Mouse (Mus musculus) hindbrain, embryonic 10.5 days (tissue): ENCODE measurements around the gene Neto2. TPM values are rescaled to one million over a fixed set of nuclear protein-coding genes. Genes with fewer than 3 reads are reported as not detected.

Experiments
- DNase-seq: peaks from one replicate; pipeline ENCODE4 v3.0.0-alpha.2; 2017; ENCODE audit warnings: low spot score
- H3K27ac ChIP-seq: fragments of 300-500 bp; sonication (generic); 2 replicates; pipeline ENCODE4 v1.5.1; 2016; ENCODE audit warnings: mild to moderate bottlenecking, moderate library complexity
- H3K27me3 ChIP-seq: fragments of 300-500 bp; sonication (generic); 2 replicates; pipeline ENCODE4 v1.6.1; 2016; ENCODE audit warnings: mild to moderate bottlenecking; ENCODE audit not compliant: poor library complexity, insufficient read depth, severe bottlenecking
- H3K36me3 ChIP-seq: fragments of 300-500 bp; sonication (generic); 2 replicates; pipeline ENCODE4 v1.6.1; 2016; ENCODE audit warnings: mild to moderate bottlenecking, moderate library complexity
- H3K4me1 ChIP-seq: fragments of 300-500 bp; sonication (generic); replicated peaks from 2 replicates; pipeline ENCODE4 v1.6.1; 2016; ENCODE audit warnings: mild to moderate bottlenecking
- H3K4me3 ChIP-seq: fragments of 300-500 bp; sonication (generic); 2 replicates; pipeline ENCODE4 v1.5.1; 2016; ENCODE audit warnings: mild to moderate bottlenecking, moderate library complexity
- H3K9me3 ChIP-seq: fragments of 300-500 bp; sonication (generic); 2 replicates; pipeline ENCODE4 v1.6.1; 2016; ENCODE audit warnings: mild to moderate bottlenecking, moderate library complexity
- WGBS: fragments of 180-500 bp; shearing (Covaris S2); methylation state at CpG from one replicate; pipeline ENCODE4 v1.1.7; 2016; 5-methylcytosine and 5-hydroxymethylcytosine counted together
- polyA plus RNA-seq: library from polyadenylated mRNA; unstranded; fragments of >200 nt; fragmentation: Nextera tagmentation; extraction: Ambion mirVana; gene quantifications from 2 replicates; pipeline ENCODE4 v1.2.1, GENCODE M21; 2016

The Neto2 gene
- polyA plus RNA-seq, 1 experiment from 2014 or later = 17.9 TPM

- no peak overlapping the region for H3K4me3 ChIP-seq
- H3K4me1 ChIP-seq = peaks cover 8% of the 10 kb centered on the region; the same call in 1 of the 2 replicates
- 65% methylated on average over 6 of the region's 6 CpGs for WGBS
- H3K36me3 ChIP-seq = no peaks in the 10 kb centered on the region
- H3K27me3 ChIP-seq = no peaks in the 10 kb centered on the region
- no peak overlapping the region for H3K27ac ChIP-seq
- DNase-seq = no peak
- no peaks in the 10 kb centered on the region for H3K9me3 ChIP-seq
Observed at GRCm38 (mm10) chr8:85595391-85595790, 105.3 kb downstream of the Neto2 start.

- Histone ChIP-seq H3K27ac (no peak overlapping the region), H3K4me1 (peaks cover 8% of the 10 kb centered on the region; the same call in 1 of the 2 replicates), H3K9me3 (no peaks in the 10 kb centered on the region), H3K4me3 (no peak overlapping the region), H3K36me3 (no peaks in the 10 kb centered on the region), H3K27me3 (no peaks in the 10 kb centered on the region)
- DNase-seq = no peak
- WGBS = 58% methylated on average over 3 of the region's 3 CpGs
Observed at GRCm38 (mm10) chr8:85594983-85595382, 105.7 kb downstream of the Neto2 start.

GRCm38 (mm10) chr8:85593324-85593723, 107.4 kb downstream of the Neto2 start:
- WGBS = 94% methylated on average over 3 of the region's 3 CpGs
- Histone ChIP-seq H3K4me1 (peaks cover 8% of the 10 kb centered on the region; the same call in 1 of the 2 replicates), H3K4me3 (no peak overlapping the region), H3K27ac (no peak overlapping the region), H3K36me3 (no peaks in the 10 kb centered on the region), H3K9me3 (no peaks in the 10 kb centered on the region), H3K27me3 (no peaks in the 10 kb centered on the region)
- DNase-seq = no peak

DNA sequence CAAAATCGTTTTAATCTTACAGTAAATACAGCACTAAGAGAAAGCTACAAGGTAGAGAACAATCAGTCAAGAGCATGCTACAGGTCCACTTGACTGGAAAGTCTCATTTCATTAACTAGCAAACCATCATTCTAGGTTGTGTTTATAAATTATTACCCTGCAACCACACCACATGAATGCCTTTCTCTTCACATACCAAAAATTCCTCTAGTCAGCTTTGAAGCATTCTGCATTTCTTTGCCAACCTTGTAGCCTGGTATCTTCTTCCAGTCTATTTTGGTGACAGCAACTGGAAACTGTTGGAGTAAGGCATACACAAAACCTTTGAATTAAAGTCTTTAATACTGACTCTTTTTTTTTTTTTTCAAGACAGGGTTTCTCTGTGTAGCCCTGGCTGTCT, 109.2 kb downstream of the Neto2 start:
- H3K27ac ChIP-seq = no peak overlapping the region
- 91% methylated on average over 1 of the region's 1 CpGs for WGBS
- H3K27me3 ChIP-seq = no peaks in the 10 kb centered on the region
- H3K4me1 ChIP-seq = peaks cover 8% of the 10 kb centered on the region; the same call in 1 of the 2 replicates
- H3K4me3 ChIP-seq = no peak overlapping the region
- DNase-seq = no peak
- H3K36me3 ChIP-seq = no peaks in the 10 kb centered on the region
- no peaks in the 10 kb centered on the region for H3K9me3 ChIP-seq

- H3K36me3 ChIP-seq = no peaks in the 10 kb centered on the region
- 81% methylated on average over 1 of the region's 1 CpGs for WGBS
- H3K4me1 ChIP-seq = peaks cover 2% of the 10 kb centered on the region; the same call in 1 of the 2 replicates
- no peak overlapping the region for H3K27ac ChIP-seq
- H3K4me3 ChIP-seq = no peak overlapping the region
- H3K27me3 ChIP-seq = no peaks in the 10 kb centered on the region
- no peaks in the 10 kb centered on the region for H3K9me3 ChIP-seq
- no peak for DNase-seq
Observed at GRCm38 (mm10) chr8:85590258-85590657, 110.5 kb downstream of the Neto2 start.

GRCm38 (mm10) chr8:85588596-85588995, 112.1 kb downstream of the Neto2 start:
- 87% methylated on average over 2 of the region's 2 CpGs for WGBS
- H3K4me1 ChIP-seq = no peaks in the 10 kb centered on the region
- no peak overlapping the region for H3K4me3 ChIP-seq
- no peaks in the 10 kb centered on the region for H3K36me3 ChIP-seq
- no peaks in the 10 kb centered on the region for H3K9me3 ChIP-seq
- no peak for DNase-seq
- H3K27ac ChIP-seq = no peak overlapping the region
- no peaks in the 10 kb centered on the region for H3K27me3 ChIP-seq

Other genes starting within 250 kb of the Neto2 start
- gene Gpt2, start 208.3 kb downstream of the Neto2 start, polyA plus RNA-seq = 32.2 and 35.3 TPM in 2 replicates
- gene Dnaja2, start 145.6 kb downstream of the Neto2 start, polyA plus RNA-seq = 173 and 194 TPM in 2 replicates
- gene Itfg1, start 140.0 kb upstream of the Neto2 start, polyA plus RNA-seq = 63.9 and 73.8 TPM in 2 replicates
- 32.0 and 47.2 TPM in 2 replicates for gene Phkb, start 140.0 kb upstream of the Neto2 start, polyA plus RNA-seq